Mouse (Mus musculus): ENCODE data around the gene Chst10. TPM values are rescaled to one million over a fixed set of nuclear protein-coding genes. Genes with fewer than 3 reads are reported as not detected.

Chst10 gene
- polyA plus RNA-seq, 1 experiment from 2014 or later = 65.1 TPM

GRCm38 (mm10) chr1:38835568-38836476, 62.1 kb downstream of the Chst10 start:
- Histone ChIP-seq H3K9me3 (no peaks in the 10 kb centered on the region), H3K27me3 (replicated peaks) (no peaks in the 10 kb centered on the region), H3K9ac (peak overlapping the region; percentile 95), H3K27ac (peak overlapping the region; percentile 96), H3K36me3 (replicated peaks) (no peaks in the 10 kb centered on the region), H3K4me3 (peak overlapping the region; percentile 91), H3K4me1 (peaks cover 19% of the 10 kb centered on the region), H3K4me2 (peak overlapping the region; percentile 97)
- ATAC-seq (replicated peaks) = peak; percentile 77
- 1% methylated on average over 103 of the region's 103 CpGs for WGBS

GRCm38 (mm10) chr1:38834899-38835298, 63.1 kb downstream of the Chst10 start:
- H3K9ac ChIP-seq = no peak overlapping the region
- no peaks in the 10 kb centered on the region for H3K27me3 ChIP-seq (replicated peaks)
- H3K9me3 ChIP-seq = no peaks in the 10 kb centered on the region
- H3K4me2 ChIP-seq = peak overlapping the region; percentile 97
- peak overlapping the region; percentile 91 for H3K4me3 ChIP-seq
- H3K36me3 ChIP-seq (replicated peaks) = no peaks in the 10 kb centered on the region
- H3K4me1 ChIP-seq = peaks cover 19% of the 10 kb centered on the region
- ATAC-seq (replicated peaks) = no peak
- WGBS = 32% methylated on average over 3 of the region's 3 CpGs
- H3K27ac ChIP-seq = no peak overlapping the region

- no peaks in the 10 kb centered on the region for H3K27me3 ChIP-seq (replicated peaks)
- no peaks in the 10 kb centered on the region for H3K36me3 ChIP-seq (replicated peaks)
- no peaks in the 10 kb centered on the region for H3K9me3 ChIP-seq
- H3K4me1 ChIP-seq = no peaks in the 10 kb centered on the region; the same call in 1 of the 2 replicates
- WGBS = 67% methylated on average over 2 of the region's 2 CpGs
- no peak overlapping the region for H3K4me2 ChIP-seq
- no peak for ATAC-seq (replicated peaks)
- no peak overlapping the region for H3K27ac ChIP-seq
- H3K9ac ChIP-seq = no peak overlapping the region
- no peak overlapping the region for H3K4me3 ChIP-seq
Observed at GRCm38 (mm10) chr1:38824926-38825325, 73.0 kb downstream of the Chst10 start.

- ATAC-seq (replicated peaks) = no peak
- Histone ChIP-seq H3K27me3 (replicated peaks) (no peaks in the 10 kb centered on the region), H3K4me3 (no peak overlapping the region)
Observed at GRCm38 (mm10) chr1:38823851-38824250, 74.1 kb downstream of the Chst10 start.

GRCm38 (mm10) chr1:38819691-38820090, 78.3 kb downstream of the Chst10 start:
- no peak for ATAC-seq (replicated peaks)
- H3K4me1 ChIP-seq = peaks cover 7% of the 10 kb centered on the region; the same call in 1 of the 2 replicates
- no peak overlapping the region for H3K4me3 ChIP-seq
- no peaks in the 10 kb centered on the region for H3K27me3 ChIP-seq (replicated peaks)
- H3K27ac ChIP-seq = no peak overlapping the region
- H3K36me3 ChIP-seq (replicated peaks) = peaks cover 5% of the 10 kb centered on the region
- H3K9ac ChIP-seq = no peak overlapping the region
- H3K9me3 ChIP-seq = no peaks in the 10 kb centered on the region
- H3K4me2 ChIP-seq = no peak overlapping the region

More at GRCm38 (mm10) chr1:38823851-38824250, 74.1 kb downstream of the Chst10 start:
- no peak overlapping the region for H3K9ac ChIP-seq
- H3K9me3 ChIP-seq = no peaks in the 10 kb centered on the region
- 92% methylated on average over 2 of the region's 2 CpGs for WGBS
- H3K4me1 ChIP-seq = no peaks in the 10 kb centered on the region; the same call in 1 of the 2 replicates
- H3K36me3 ChIP-seq (replicated peaks) = peaks cover 5% of the 10 kb centered on the region; the same call in 1 of the 2 replicates
- no peak overlapping the region for H3K4me2 ChIP-seq
- no peak overlapping the region for H3K27ac ChIP-seq

- Histone ChIP-seq H3K9ac (no peak overlapping the region), H3K4me3 (no peak overlapping the region), H3K9me3 (no peaks in the 10 kb centered on the region), H3K27ac (no peak overlapping the region), H3K4me2 (no peak overlapping the region), H3K27me3 (replicated peaks) (no peaks in the 10 kb centered on the region), H3K36me3 (replicated peaks) (peaks cover 15% of the 10 kb centered on the region), H3K4me1 (peaks cover 7% of the 10 kb centered on the region; the same call in 1 of the 2 replicates)
- WGBS = 58% methylated on average over 3 of the region's 3 CpGs
- ATAC-seq (replicated peaks) = no peak
Observed at GRCm38 (mm10) chr1:38817671-38818070, 80.3 kb downstream of the Chst10 start.

- Histone ChIP-seq H3K4me1 (peaks cover 7% of the 10 kb centered on the region; the same call in 1 of the 2 replicates), H3K4me3 (no peak overlapping the region), H3K36me3 (replicated peaks) (peaks cover 17% of the 10 kb centered on the region), H3K9ac (no peak overlapping the region), H3K27ac (peak overlapping the region; percentile 20; the same call in 1 of the 2 replicates), H3K4me2 (no peak overlapping the region), H3K27me3 (replicated peaks) (no peaks in the 10 kb centered on the region), H3K9me3 (no peaks in the 10 kb centered on the region)
- ATAC-seq (replicated peaks) = no peak
- 80% methylated on average over 9 of the region's 9 CpGs for WGBS
Observed at GRCm38 (mm10) chr1:38817268-38817667, 80.7 kb downstream of the Chst10 start.

GRCm38 (mm10) chr1:38816306-38816705, 81.7 kb downstream of the Chst10 start:
- Histone ChIP-seq H3K4me3 (no peak overlapping the region), H3K27ac (peak overlapping the region; percentile 20; the same call in 1 of the 2 replicates), H3K36me3 (replicated peaks) (peaks cover 26% of the 10 kb centered on the region), H3K9ac (no peak overlapping the region), H3K4me2 (no peak overlapping the region), H3K27me3 (replicated peaks) (no peaks in the 10 kb centered on the region), H3K4me1 (peaks cover 7% of the 10 kb centered on the region; the same call in 1 of the 2 replicates), H3K9me3 (no peaks in the 10 kb centered on the region)
- 47% methylated on average over 4 of the region's 4 CpGs for WGBS
- 0 out of 2 replicates have a peak, but pooled peaks have one; percentile 30 for ATAC-seq (replicated peaks)

Other genes with a start within 250 kb of the Chst10 start
- 38.0 and 38.1 TPM in 2 replicates for gene Aff3, start 233.2 kb downstream of the Chst10 start, polyA plus RNA-seq (2015; fragmentation: Nextera tagmentation; extraction: Ambion mirVana)
- 22.2 and 26.4 TPM in 2 replicates for gene Lonrf2, start 61.5 kb downstream of the Chst10 start, polyA plus RNA-seq (2015; fragmentation: Nextera tagmentation; extraction: Ambion mirVana)
- gene Nms, start 41.0 kb upstream of the Chst10 start, polyA plus RNA-seq (2015; fragmentation: Nextera tagmentation; extraction: Ambion mirVana) = 0.26 TPM in 1 of 2 replicates, not detected in the other
- 147 TPM in 2 replicates for gene Pdcl3, start 87.4 kb upstream of the Chst10 start, polyA plus RNA-seq (2015; fragmentation: Nextera tagmentation; extraction: Ambion mirVana)

All from midbrain, embryonic 15.5 days (tissue).